Mouse (Mus musculus) kidney, adult 9 months (tissue): ENCODE results near the gene Hnmt.
"Not testable (repeated sequence)": the region's sequence is repeated elsewhere in the genome, so short reads cannot be mapped to it uniquely, and the experiment has no call there.

Experiments used
- DNase-seq: peaks from one replicate; pipeline ENCODE4 v3.0.0; 2022

Hnmt gene

DNA sequence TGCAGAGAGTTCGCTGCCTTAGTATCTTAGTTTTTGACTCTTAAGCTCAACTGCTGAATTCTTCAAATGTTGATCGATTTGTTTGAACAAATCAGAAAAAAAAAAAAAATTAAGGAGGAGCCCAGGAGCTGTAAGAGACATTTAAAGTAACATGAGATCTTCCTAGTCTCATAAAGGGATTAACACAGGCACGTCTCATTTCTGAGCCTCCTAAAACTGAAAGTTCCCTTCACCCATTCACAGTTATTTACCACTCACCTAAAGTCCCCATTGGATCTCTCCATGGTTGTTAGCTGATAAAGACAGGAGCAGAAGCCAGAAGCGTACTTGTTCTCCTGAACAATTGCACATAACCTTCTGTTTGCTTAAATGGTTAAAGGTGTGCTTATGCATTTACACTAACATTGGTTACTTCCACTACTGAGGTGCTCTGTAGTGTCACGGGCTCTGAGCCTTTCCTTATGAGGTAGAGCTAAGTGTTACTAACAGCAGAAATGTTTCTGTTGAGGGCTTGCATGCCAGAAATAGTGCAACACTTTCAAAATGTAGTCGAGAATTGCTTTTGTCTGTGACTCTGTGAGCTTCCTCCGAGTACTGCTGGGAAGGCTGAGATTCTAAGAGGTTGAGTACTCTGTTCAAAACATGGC, at the start of gene Hnmt:
Hnmt (minus strand) TSS at position 51 of the 647 bp plus-strand sequence.
- DNase-seq, result peak; percentile 24

DNA sequence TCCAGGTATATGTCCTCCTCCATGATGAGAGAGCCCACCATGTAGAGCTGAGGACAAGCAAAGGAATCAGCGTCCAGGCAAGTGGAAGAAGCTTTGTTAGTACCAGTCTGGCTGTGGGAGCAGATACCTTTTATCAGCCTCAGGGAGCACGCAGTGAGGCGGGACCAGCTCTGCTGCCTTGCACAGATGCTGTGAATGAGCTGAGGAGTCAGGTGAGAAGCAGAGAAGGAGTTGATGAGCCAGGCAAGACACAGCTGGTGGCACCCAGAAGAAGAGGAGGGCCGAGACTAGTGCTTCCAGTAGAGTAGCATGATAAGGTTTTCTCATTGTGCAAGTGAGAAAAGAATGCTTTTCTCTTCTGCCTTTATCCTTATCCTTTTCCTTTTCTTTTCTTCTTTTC, 47.3 kb upstream of the Hnmt start, which contains the start of gene Tbpl2:
Tbpl2 (minus strand) TSS at position 101 of the 400 bp plus-strand sequence.
- no peak for DNase-seq

DNA sequence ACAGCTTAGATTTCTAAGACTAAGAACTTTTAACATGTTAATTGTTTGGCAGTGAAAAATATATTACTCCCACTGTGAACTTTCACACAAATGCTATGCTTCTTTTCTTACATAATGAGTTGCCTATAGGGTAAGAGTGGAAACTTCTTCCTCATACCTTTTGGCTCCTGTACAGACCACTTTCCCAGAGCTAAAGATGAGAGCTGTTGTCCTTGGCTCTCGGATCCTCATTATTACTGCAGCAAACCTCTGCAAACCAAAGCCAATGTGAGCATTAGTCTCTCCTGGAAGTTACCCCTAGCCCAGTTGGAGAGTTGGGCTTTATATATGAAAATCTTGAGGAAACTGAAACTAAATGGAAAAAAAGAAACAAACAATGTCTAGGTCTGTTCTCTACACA, 41.7 kb upstream of the Hnmt start:
- DNase-seq, result no peak

DNA sequence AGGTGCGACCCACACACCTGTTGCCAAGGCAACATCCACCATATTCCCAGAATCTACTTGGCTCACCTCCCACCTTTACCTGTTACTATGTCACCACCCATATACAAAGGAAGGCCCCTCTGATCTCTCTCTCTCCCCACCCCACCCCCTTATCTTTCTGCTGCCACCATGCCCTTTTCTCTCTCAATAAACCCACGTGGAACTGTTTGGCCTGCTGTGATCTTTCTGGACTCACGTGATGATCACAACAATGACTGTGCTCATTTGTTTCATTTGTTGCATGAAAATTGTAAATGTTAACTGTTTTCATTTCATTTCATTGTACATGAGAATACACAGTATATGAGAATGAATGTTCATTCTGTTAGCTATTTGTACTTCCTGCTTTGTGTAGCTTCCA, 1.3 kb upstream of the Hnmt start:
- no peak for DNase-seq

DNA sequence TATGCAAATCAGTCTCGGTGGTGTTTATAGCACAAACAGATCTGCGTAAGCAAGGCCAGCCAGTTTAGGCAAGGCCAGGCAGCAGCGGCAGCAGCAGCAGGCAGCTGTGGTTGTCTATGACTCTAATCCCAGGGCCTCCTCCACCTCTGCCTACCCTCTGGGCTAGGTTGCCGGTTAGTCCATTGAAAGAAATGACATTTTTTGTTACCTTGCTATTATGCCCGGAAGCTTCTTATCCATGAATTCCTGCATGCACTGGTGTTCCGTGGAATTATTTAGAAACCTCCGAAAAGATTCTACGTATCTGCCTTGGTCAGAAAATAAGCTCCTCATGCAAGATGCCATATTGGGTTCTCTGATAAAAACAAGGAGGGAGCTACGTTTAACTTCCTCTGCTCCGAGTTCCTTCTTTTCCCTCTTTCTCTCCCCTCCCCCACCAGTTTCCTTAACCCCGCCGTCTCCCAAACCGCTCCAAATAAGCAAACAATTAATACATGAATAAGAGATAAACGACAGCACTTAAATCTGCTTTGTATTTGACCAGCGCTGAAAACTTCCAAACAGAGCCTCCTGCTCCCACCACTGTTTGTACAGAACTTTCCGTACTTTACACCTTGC, 605 bp downstream of the Hnmt start:
- peak; percentile 90 for DNase-seq

DNA sequence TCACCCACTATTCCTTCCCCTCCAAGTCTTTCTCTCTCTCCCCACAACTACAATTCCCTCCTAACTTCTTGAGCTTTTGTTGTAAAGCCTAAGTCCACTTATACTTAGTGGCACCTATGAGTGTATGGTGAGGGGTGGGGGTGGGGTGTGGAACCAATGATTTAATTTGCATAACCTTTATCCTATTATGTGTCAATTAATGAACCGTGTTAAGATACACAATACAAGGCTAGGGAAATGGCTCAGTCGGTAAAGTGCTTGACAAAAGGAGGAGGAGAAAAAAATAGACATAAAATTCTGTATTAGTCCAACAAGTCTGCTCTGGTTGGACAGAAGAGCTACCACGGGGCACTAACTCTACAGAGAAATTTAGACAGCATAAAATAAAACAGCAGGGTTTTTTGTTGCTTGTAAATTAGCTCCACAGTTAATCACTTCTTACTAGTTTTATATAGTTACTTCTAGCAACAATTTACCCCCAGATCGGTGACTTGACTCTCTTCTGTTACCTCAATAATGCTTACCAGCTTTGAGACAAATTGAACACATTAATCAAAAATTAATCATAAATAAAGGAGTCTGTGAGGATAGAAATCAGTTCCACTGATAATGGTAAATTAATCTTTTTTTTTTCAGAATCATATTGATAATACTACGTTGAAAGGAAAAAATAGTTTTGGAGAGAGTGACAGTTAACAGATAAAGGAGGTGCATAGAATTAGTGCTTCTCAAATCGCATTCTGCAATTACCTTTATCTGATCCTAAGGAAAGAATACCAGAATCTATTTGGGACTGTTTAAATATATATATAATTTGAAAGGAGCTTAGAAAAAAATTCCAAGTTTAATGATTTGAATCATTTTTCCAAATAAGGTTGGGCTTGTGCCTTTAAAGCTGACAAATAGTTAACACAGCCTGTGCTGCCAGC, 1.4 kb downstream of the Hnmt start:
- no peak for DNase-seq

DNA sequence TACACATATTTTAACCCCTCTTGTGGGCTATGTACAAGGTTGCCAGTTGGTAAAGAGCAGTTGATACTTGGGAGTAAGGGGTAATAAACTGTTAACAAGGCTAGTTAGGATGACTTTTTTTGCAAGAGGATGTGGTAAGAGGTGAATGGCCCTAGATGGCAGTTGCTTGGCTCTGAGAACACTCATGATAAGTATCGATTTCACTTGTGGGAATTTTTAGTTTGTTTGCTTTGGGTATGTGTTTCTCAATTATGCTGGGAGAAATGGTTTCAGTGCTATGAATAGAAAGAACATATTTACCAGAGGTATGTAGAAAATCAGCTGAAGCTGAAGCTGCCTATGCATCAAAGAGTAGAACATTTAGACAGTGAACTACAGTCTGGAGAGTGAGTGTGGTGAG, 6.3 kb downstream of the Hnmt start:
- no peak for DNase-seq

DNA sequence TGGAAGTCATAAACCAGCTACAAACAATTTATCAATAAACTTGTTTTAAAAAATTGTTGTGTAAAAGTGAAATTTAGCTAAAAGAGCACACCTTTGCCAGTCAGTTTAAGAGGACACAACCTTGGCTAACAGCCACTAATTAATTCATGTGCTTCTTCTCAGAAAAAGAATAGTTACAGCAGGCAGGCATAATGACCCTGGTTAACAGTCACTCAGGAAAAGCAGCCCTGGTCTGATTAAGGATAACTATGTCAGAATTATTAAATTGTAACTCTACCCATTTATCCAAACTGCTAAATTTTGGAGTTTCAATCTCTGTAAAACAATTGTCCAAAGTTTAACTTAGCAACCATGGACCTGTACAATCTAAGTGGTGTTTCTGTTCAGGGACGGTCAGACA, 8.7 kb downstream of the Hnmt start:
- DNase-seq, result peak; percentile 41

DNA sequence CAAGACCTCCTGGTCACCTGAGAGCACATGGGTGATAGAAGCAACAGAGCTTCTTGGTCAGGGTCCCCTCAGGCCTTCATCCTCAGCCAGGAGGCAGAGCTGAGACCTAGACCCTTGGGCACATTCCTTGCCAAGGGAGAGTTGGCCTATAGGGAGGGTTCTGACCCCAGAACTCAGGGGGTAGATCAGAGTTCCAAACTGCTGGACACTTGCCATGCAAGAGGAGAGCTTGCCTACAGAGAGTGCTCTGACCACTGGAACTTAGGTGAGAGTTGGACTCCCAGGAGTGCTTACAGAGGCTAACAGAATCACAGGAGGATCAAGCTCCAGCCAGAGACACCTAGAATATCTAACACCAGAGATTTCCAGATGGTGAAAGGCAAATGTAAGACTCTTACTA, 29.8 kb downstream of the Hnmt start:
- peak; percentile 50 for DNase-seq

DNA sequence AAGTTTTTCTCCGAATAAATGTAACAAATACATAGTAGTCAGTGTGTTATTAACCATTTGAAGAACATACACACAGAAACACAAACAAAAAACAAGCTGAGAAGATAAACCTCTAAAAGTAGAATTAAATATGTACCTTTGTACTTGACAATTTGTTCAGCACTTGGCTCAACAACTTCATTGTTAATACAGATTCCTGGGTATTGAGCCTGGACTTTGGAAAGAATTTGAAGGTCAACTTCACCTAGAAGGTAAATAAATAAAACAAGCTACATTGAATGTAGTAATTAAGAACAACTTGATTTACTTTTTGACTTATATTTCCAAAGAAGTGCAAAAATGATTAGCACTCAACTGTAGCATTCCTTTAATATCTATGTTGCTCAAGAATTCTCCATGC, 30.2 kb downstream of the Hnmt start:
- DNase-seq, result peak; percentile 52

DNA sequence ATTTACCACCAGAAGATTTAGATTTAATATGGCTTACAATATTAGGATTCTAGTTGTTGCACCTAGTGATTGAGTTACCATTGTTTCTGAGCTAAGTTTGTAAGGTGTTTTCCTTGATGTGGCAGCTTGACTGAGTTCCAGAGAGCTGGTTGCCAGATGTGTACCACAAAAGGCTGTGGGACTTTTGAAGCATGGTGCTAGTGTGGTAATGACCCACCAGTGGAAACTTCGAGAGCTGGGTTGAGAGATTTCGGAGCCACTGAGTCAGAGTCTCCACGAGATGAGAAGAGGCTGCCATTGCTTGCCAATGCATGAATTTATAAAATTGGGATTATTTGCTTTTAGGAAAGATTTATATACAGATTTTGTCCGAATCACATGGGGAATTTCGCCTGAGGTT, 34.2 kb downstream of the Hnmt start:
- no peak for DNase-seq

DNA sequence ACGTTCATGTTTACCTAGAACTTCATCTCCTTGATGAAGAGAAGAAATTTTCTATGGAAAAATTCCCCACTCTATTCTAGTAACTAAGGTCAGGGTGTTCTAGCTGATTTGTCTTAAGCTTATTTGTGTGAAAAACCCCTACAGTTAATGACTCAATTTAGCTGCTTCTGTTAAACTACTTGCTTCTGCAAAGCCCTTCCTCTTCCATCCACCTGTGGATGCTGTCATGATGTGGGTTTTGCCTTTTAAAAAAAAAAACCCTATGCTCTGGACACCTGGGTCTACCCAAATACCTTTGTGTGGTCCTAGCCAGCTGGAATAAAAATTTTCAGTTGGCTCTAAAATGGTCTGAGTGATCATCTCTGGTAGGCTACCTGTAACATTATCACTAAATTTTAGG, 49.9 kb downstream of the Hnmt start:
- no peak for DNase-seq

DNA sequence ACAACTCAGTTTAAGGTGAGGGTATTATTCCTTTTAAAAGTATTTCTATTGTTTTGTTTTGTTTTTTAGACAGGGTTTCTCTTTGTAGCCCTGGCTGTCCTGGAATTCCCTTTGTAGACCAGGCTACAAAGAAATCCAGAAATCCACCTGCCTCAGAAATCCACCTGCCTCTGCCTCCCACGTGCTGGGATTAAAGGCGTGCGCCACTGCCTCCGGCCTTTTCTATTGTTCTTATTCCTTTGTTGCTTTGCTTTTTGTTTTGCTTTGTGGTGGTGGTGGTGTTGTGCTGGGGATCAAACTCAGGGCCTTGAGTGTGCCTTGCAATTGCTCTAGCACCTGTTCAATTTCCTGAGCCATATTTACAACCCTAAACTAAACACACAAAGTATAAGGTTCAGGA, 50.4 kb downstream of the Hnmt start:
- DNase-seq, result no peak

DNA sequence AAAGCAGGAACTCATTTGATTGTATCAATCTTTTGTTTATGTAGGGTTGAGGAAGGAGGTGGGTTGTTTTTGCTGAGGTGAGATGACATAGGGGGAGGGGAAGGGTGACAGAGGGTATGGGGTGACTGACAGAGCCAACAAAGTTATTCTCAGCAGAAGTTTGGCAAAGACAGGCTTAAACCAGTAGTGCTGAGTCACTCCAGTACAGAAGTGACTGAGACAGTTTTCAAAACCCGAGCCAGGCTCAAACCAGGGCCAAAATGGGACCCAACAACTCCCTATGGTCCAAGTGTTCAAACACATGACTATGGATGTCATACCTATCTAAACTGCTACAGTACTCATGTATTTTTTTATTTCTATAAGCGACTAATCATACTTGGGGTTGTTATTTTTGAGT, 52.4 kb downstream of the Hnmt start:
- no peak for DNase-seq

DNA sequence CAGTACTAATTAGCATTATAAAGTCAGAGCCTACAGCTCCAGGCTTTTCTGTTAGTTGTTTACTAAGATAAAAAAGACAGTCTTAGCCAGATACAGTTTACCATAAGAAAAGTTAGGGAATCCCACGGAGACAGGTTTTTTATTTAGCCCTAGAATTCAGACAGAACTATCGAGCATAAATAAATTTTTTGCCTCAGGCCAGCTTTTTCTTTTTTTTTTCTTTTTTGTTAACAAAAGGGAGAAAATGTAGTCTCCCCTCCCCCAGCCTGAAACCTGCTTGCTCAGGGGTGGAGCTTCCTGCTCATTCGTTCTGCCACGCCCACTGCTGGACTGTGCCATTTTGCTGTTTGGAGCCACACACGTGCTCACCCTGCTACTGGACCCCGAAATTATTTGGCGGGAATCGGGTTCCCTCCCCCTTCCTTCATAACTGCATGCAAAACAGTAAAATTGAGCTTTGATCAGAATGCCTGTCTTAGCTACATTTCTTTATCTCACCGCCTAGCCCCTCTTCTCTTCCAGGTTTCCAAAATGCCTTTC, 59.1 kb downstream of the Hnmt start:
- peak; percentile 27 for DNase-seq

DNA sequence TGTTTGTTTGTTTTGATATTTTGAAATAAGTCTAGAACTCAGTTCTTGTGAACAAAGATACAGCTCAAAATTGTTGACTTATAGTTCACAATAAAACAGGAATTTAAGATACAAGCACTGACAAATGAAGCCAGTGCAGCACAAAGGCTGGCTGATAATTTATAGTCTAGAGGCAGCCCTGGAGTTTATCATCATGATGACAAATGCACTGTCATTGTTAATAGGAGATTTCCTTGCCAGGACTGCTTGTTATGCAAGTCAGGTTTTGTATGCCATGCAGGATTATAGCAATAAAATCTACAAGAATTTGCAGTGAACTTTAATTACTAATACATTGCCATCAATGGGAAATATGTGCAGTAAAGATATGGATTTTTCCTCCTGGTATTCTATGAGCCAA, 61.9 kb downstream of the Hnmt start:
- no peak for DNase-seq

DNA sequence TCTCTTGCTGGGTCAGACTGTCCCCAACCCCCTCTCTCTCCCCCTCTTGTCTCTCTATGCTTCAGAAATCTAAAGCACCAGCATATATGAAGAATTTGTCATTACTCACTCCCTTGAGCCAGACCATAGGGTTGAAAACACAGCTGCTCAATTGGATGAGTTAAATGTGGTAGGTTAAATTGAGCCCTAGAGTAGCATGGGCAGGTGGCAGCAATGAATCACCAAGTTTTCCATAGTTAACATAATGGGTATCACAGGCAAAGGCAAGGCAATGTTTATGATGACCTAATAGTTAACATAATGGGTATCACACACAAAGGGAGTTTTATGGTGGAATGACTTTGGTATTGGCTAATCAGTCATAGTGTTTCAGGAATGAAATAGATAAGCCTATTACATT, 65.9 kb downstream of the Hnmt start:
- DNase-seq, result no peak

DNA sequence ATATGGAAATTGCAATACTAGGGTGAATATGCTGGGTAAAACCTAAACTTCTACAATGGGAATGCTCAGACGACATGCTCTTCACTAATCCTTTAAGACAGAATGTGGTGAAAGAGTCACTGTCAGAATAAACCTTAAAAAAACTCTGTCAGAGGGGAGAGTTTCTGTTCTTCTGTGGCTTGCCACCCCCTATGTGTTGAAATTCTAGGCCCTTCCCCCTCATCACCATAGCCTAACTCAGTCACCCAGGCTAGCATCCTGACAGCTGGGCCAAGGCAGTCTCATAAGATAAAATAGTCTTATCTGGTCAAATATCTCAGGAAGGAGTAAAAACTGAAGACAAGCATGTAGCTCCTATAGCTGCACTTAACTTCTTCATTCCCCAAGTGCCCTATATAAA, 66.3 kb downstream of the Hnmt start:
- no peak for DNase-seq

DNA sequence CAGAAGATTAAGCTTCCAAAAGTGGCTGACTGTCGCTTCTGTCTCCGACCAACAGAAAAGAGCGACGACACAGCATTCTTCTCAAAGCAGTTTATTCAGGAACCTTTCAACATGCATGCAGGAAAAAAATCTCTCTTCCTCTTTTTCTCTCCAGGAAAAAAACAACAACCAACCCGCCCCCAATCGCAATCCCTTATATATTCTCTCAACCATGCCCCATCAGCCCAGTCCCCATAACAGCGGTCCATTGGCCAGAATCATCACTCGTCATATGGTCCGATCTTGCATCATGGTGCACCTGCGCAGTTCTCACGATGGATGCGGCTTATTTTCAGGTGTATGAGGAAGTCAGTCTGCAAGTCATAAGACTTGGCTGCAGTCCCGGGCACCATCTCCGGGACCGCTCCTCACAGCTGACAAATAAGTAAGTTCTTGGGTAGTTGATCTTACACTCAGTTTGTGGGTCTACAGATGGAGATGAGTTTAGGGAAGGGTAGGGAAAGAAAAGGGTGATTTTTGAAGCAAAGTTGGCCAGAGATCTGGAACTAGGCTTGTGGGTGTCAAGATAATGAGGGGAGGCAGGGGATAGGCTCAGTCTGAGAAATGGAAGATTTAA, 88.4 kb downstream of the Hnmt start:
- not testable (repeated sequence) for DNase-seq
